Mouse (Mus musculus) cortical plate, adult 2 months (tissue): ENCODE results near the gene Atp6v1c2.

ENCODE experiments used
- CTCF ChIP-seq: fragments of 200-500 bp; IDR thresholded peaks from 2 replicates; pipeline ENCODE4 v1.5.1; 2011; ENCODE audit warnings: mild to moderate bottlenecking, control low read depth, low read length; ENCODE audit not compliant: insufficient read depth; ENCODE audit errors: extremely low read depth
- POLR2A ChIP-seq: fragments of 200-500 bp; IDR thresholded peaks from 2 replicates; pipeline ENCODE4 v1.6.1; 2011; ENCODE audit warnings: mild to moderate bottlenecking, low read length, control low read depth; ENCODE audit not compliant: insufficient read depth; ENCODE audit errors: extremely low read depth

DNA sequence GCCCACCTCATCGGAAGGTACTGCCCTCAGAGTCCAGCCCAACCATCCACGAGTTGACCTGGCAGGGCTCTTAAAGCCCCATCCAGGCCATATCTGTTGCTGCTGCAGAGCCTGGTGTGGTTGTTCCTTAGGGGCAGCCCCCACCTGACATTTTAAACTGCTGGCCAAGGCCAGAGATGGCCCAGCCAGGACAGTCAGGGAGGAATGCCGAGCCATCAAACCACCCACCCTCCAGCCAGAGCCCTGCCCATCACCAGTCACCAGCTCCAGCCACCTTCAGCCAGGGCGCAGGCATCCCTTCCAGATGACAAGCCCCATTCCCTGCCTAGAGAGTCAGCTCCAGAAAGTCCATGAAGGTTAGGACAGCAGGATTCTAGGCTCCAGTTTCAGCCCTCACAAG is 40.7 kb downstream of the Atp6v1c2 start:
- TF ChIP-seq CTCF (no peak), POLR2A (no peak)
